ENCODE assay signal across 17 mouse cellular contexts in the genomic region with DNA sequence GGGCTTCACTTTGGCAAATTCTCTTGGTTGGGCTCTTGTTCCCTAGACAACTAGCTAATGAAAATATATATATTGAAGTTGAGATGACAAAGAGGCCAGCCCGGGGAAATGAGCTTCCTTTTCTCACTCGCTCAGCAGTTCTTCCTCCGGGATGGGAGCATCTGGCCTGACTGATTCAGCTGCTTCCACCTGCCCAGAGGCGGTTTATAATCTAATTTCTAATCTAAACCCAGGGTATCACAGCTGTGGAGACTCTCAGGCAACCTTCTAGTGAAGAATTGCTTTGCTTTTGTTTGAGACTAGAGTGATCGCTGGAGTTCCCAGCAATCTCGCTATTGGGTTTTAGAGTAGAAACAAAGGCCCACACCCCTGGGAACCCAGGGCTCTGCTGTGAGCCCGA.
DNase-seq lines count a peak whose midpoint lies in the region; ATAC-seq and TF ChIP-seq lines count a peak whose summit lies in the region.
"Had no signal": no experiment of that assay in that cellular context is flagged by ENCODE, and none has a peak within 500 bp of the region (broad histone marks: within the 10 kb centered on the region; RNA-seq: fewer than 3 reads in every experiment).

No protein-coding gene starts in this region.

- no peak overlapping the region for H3K4me2 ChIP-seq in forebrain, embryonic 11.5 days (ENCODE audit: low read depth, low read length, severe bottlenecking)
- H3K4me2 ChIP-seq in forebrain, embryonic 16.5 days (ENCODE audit: low read length) = no peak overlapping the region
- H3K4me2 ChIP-seq in midbrain, embryonic 14.5 days (ENCODE audit: low read length) = no peak overlapping the region
- H3K4me2 ChIP-seq: embryonic facial prominence, embryonic 15.5 days; heart, embryonic 11.5 days; stomach, embryonic 15.5 days had no signal

- WGBS in forebrain, embryonic 11.5 days = 27% methylated on average over 7 of the region's 7 CpGs
- 17% methylated on average over 7 of the region's 7 CpGs for WGBS in forebrain, embryonic 16.5 days
- 15% methylated on average over 7 of the region's 7 CpGs for WGBS in thymus, adult 2 months
- WGBS in midbrain, embryonic 14.5 days = 6% methylated on average over 7 of the region's 7 CpGs

- ATAC-seq in forebrain, embryonic 11.5 days (replicated peaks; ENCODE audit: low FRiP score) = peak; percentile 72
- ATAC-seq in forebrain, embryonic 16.5 days = no peak
- peak; percentile 64; the same call in 1 of the 2 replicates for ATAC-seq in midbrain, embryonic 14.5 days (ENCODE audit: low FRiP score, low TSS enrichment)

- no peak overlapping the region for H3K4me3 ChIP-seq in forebrain, embryonic 11.5 days (ENCODE audit: low read depth, low read length)
- no peak overlapping the region for H3K4me3 ChIP-seq in forebrain, embryonic 16.5 days (replicated peaks; ENCODE audit: low read length)
- H3K4me3 ChIP-seq in thymus, adult 2 months (ENCODE audit: control insufficient read depth, insufficient read depth, low read length) = no peak overlapping the region
- no peak overlapping the region for H3K4me3 ChIP-seq in midbrain, embryonic 14.5 days (replicated peaks; ENCODE audit: low read depth, low read length)
- H3K4me3 ChIP-seq: embryonic facial prominence, embryonic 15.5 days; left cerebral cortex, adult 2 months; stomach, embryonic 15.5 days had no signal

- no peak for TF ChIP-seq CTCF in thymus, adult 2 months (IDR thresholded peaks at IDR 0.05; ENCODE audit: borderline replicate concordance, control insufficient read depth, extremely low read depth, insufficient read depth, low read length, poor library complexity)

- H3K4me1 ChIP-seq in forebrain, embryonic 11.5 days (replicated peaks; ENCODE audit: control insufficient read depth, insufficient read depth, low read length) = no peaks in the 10 kb centered on the region
- no peaks in the 10 kb centered on the region for H3K4me1 ChIP-seq in forebrain, embryonic 16.5 days (replicated peaks; ENCODE audit: control insufficient read depth, insufficient read depth, low read length)
- no peaks in the 10 kb centered on the region; the same call in 1 of the 2 replicates for H3K4me1 ChIP-seq in thymus, adult 2 months (replicated peaks; ENCODE audit: control insufficient read depth, insufficient read depth, low read length)
- no peaks in the 10 kb centered on the region for H3K4me1 ChIP-seq in midbrain, embryonic 14.5 days (ENCODE audit: control insufficient read depth, insufficient read depth, low read length)
- H3K4me1 ChIP-seq: embryonic facial prominence, embryonic 15.5 days; stomach, embryonic 15.5 days had no signal

- TF ChIP-seq POLR2A in thymus, adult 2 months (IDR thresholded peaks at IDR 0.05; ENCODE audit: control insufficient read depth, extremely low read depth, insufficient read depth, low read length, poor library complexity) = no peak

- H3K27ac ChIP-seq in forebrain, embryonic 11.5 days (ENCODE audit: low read depth, low read length) = no peak overlapping the region
- H3K27ac ChIP-seq in forebrain, embryonic 16.5 days (ENCODE audit: low read length) = no peak overlapping the region
- no peak overlapping the region for H3K27ac ChIP-seq in thymus, adult 2 months (ENCODE audit: control insufficient read depth, insufficient read depth, low read length)
- 0 out of 2 replicates have a peak overlapping the region, but pooled peaks have one; percentile 0 for H3K27ac ChIP-seq in midbrain, embryonic 14.5 days (replicated peaks; ENCODE audit: low read depth, low read length)
- H3K27ac ChIP-seq: embryonic facial prominence, embryonic 15.5 days; left cerebral cortex, adult 2 months; liver, embryonic 14.5 days; macrophage; stomach, embryonic 15.5 days had no signal

- H3K36me3 ChIP-seq in forebrain, embryonic 11.5 days (ENCODE audit: control insufficient read depth, insufficient read depth, low read length) = no peaks in the 10 kb centered on the region
- no peaks in the 10 kb centered on the region for H3K36me3 ChIP-seq in forebrain, embryonic 16.5 days (ENCODE audit: control insufficient read depth, insufficient read depth)
- H3K36me3 ChIP-seq in thymus, adult 2 months (ENCODE audit: control insufficient read depth, insufficient read depth, low read length) = no peaks in the 10 kb centered on the region
- H3K36me3 ChIP-seq in midbrain, embryonic 14.5 days (ENCODE audit: control insufficient read depth, insufficient read depth, low read length) = no peaks in the 10 kb centered on the region
- H3K36me3 ChIP-seq: embryonic facial prominence, embryonic 15.5 days; stomach, embryonic 15.5 days had no signal

- H3K27me3 ChIP-seq in forebrain, embryonic 11.5 days (ENCODE audit: control insufficient read depth, insufficient read depth, low read length) = no peaks in the 10 kb centered on the region
- H3K27me3 ChIP-seq in forebrain, embryonic 16.5 days (replicated peaks; ENCODE audit: control insufficient read depth, insufficient read depth, low read length) = no peaks in the 10 kb centered on the region
- H3K27me3 ChIP-seq in thymus, adult 2 months (ENCODE audit: control insufficient read depth, insufficient read depth, low read length) = no peaks in the 10 kb centered on the region
- no peaks in the 10 kb centered on the region for H3K27me3 ChIP-seq in midbrain, embryonic 14.5 days (ENCODE audit: control insufficient read depth, insufficient read depth, low read length)
- H3K27me3 ChIP-seq: embryonic facial prominence, embryonic 15.5 days; stomach, embryonic 15.5 days had no signal

- H3K9ac ChIP-seq in forebrain, embryonic 11.5 days (ENCODE audit: low read length) = no peak overlapping the region
- H3K9ac ChIP-seq in forebrain, embryonic 16.5 days (replicated peaks; ENCODE audit: low read depth, low read length) = no peak overlapping the region
- no peak overlapping the region for H3K9ac ChIP-seq in midbrain, embryonic 14.5 days (replicated peaks; ENCODE audit: low read length)
- H3K9ac ChIP-seq: embryonic facial prominence, embryonic 15.5 days; liver, embryonic 14.5 days; stomach, embryonic 15.5 days had no signal

- peak; percentile 64 for DNase-seq in forebrain, embryonic 11.5 days (ENCODE audit: low spot score)
- peak; percentile 3 for DNase-seq in thymus, adult 2 months
- DNase-seq in thymus, postnatal 14 days = no peak
- peak; percentile 64 for DNase-seq in midbrain, embryonic 14.5 days
- DNase-seq in left cerebral cortex, adult 9 months (ENCODE audit: low spot score in 2 of 2) = no peak
- no peak for DNase-seq in urinary bladder, postnatal 10 days (ENCODE audit: low spot score)
- no peak for DNase-seq in spleen, adult 18-20 months
- DNase-seq: adrenal gland, postnatal 25 days; cerebellum, adult 11-12 months; kidney, postnatal 25 days had no signal

- no peaks in the 10 kb centered on the region for H3K9me3 ChIP-seq in forebrain, embryonic 11.5 days (ENCODE audit: control insufficient read depth, low read length)
- no peaks in the 10 kb centered on the region for H3K9me3 ChIP-seq in forebrain, embryonic 16.5 days (ENCODE audit: control insufficient read depth, low read length)
- H3K9me3 ChIP-seq in midbrain, embryonic 14.5 days (ENCODE audit: control insufficient read depth, low read length) = no peaks in the 10 kb centered on the region
- H3K9me3 ChIP-seq: embryonic facial prominence, embryonic 15.5 days; stomach, embryonic 15.5 days had no signal

Comparison
In these comparisons a context has a peak if more than half of its experiments do, and no peak if none do; other contexts are left out.
1. DNase-seq: peak in forebrain, embryonic 11.5 days (single experiment), thymus, adult 2 months (single experiment) and midbrain, embryonic 14.5 days (single experiment); none in thymus, postnatal 14 days (single experiment), left cerebral cortex, adult 9 months (0 of 2), urinary bladder, postnatal 10 days (single experiment) and spleen, adult 18-20 months (0 of 2).